Mouse (Mus musculus) T-helper 2 cell (primary cell): ENCODE data around the gene Pex5.

Experiments used
- in situ Hi-C: fragments of 300-600 bp; cut with MboI, MseI; formaldehyde crosslinking; loops from one replicate; pipeline ENCODE4 v1.15.1; 2025; ENCODE audit warnings: high pct_unique_total_duplicates

The Pex5 gene

GRCm38 (mm10) chr6:124414927-124415325 lies at the start of gene Pex5:
Pex5 (minus strand) TSS chr6:124415067.
- in situ Hi-C loops = no loop called here

GRCm38 (mm10) chr6:124463881-124464291 lies 49.0 kb upstream of the Pex5 start:
- in situ Hi-C loops = no loop called here

GRCm38 (mm10) chr6:124459388-124459787 lies 44.5 kb upstream of the Pex5 start:
- in situ Hi-C loops = no loop called here

- in situ Hi-C loops = no loop called here
Observed at GRCm38 (mm10) chr6:124458505-124458904, 43.6 kb upstream of the Pex5 start.

GRCm38 (mm10) chr6:124457827-124458226 lies 43.0 kb upstream of the Pex5 start:
- in situ Hi-C loops = no loop called here

GRCm38 (mm10) chr6:124456243-124456642 lies 41.4 kb upstream of the Pex5 start:
- in situ Hi-C loops = no loop called here

GRCm38 (mm10) chr6:124453756-124454155 lies 38.9 kb upstream of the Pex5 start:
- in situ Hi-C loops = no loop called here

- in situ Hi-C loops = no loop called here
Observed at GRCm38 (mm10) chr6:124451995-124452394, 37.1 kb upstream of the Pex5 start.

- in situ Hi-C loops = no loop called here
Observed at GRCm38 (mm10) chr6:124449668-124450383, 35.0 kb upstream of the Pex5 start.

GRCm38 (mm10) chr6:124448959-124449667 lies 34.2 kb upstream of the Pex5 start:
- in situ Hi-C loops = no loop called here

- in situ Hi-C loops = no loop called here
Observed at GRCm38 (mm10) chr6:124448186-124448852, 33.5 kb upstream of the Pex5 start.

- in situ Hi-C loops = no loop called here
Observed at GRCm38 (mm10) chr6:124447356-124447755, 32.5 kb upstream of the Pex5 start.

- in situ Hi-C loops = no loop called here
Observed at GRCm38 (mm10) chr6:124446459-124446858, 31.6 kb upstream of the Pex5 start.

GRCm38 (mm10) chr6:124446024-124446423 lies 31.2 kb upstream of the Pex5 start:
- in situ Hi-C loops = no loop called here

GRCm38 (mm10) chr6:124443338-124443737 lies 28.5 kb upstream of the Pex5 start:
- in situ Hi-C loops = no loop called here

GRCm38 (mm10) chr6:124436245-124436644 lies 21.4 kb upstream of the Pex5 start:
- in situ Hi-C loops = no loop called here

- in situ Hi-C loops = no loop called here
Observed at GRCm38 (mm10) chr6:124435173-124435572, 20.3 kb upstream of the Pex5 start.

- in situ Hi-C loops = no loop called here
Observed at GRCm38 (mm10) chr6:124433688-124434324, 18.9 kb upstream of the Pex5 start.

- in situ Hi-C loops = no loop called here
Observed at GRCm38 (mm10) chr6:124430784-124431495, 16.1 kb upstream of the Pex5 start.

GRCm38 (mm10) chr6:124430379-124430778 lies 15.5 kb upstream of the Pex5 start:
- in situ Hi-C loops = no loop called here

- in situ Hi-C loops = no loop called here
Observed at GRCm38 (mm10) chr6:124427791-124428576, 13.1 kb upstream of the Pex5 start.
